Mouse (Mus musculus) kidney, embryonic 14.5 days (tissue): ENCODE measurements at regions not wholly inside any gene's neighbourhood (a gene's known extent, or its start where the extent isn't known, plus 50 kb on each side); places are given as distances from the start of the nearest gene placed in this dataset. TPM values are rescaled to one million over a fixed set of nuclear protein-coding genes. Genes with fewer than 3 reads are reported as not detected.

Experiments used
- ATAC-seq: fragments of 200-750 bp; cut with Nextera tagmentation; 2 replicates; pipeline ENCODE4 v1.8.0; 2017; ENCODE audit warnings: moderate number of reproducible peaks, mild to moderate bottlenecking, moderate TSS enrichment, moderate library complexity; ENCODE audit not compliant: low FRiP score, low TSS enrichment
- H3K27ac ChIP-seq: fragments of 300-500 bp; sonication (generic); 2 replicates; pipeline ENCODE4 v1.5.1; 2014; ENCODE audit warnings: low read depth, mild to moderate bottlenecking, low read length, moderate library complexity, mixed read lengths
- H3K27me3 ChIP-seq: fragments of 300-500 bp; sonication (generic); 2 replicates; pipeline ENCODE4 v1.6.1; 2014; ENCODE audit warnings: mild to moderate bottlenecking, low read length; ENCODE audit not compliant: control insufficient read depth, insufficient read depth
- H3K36me3 ChIP-seq: fragments of 300-500 bp; sonication (generic); 2 replicates; pipeline ENCODE4 v1.6.1; 2014; ENCODE audit warnings: low read length, mixed read lengths; ENCODE audit not compliant: control insufficient read depth, insufficient read depth
- H3K4me1 ChIP-seq: fragments of 300-500 bp; sonication (generic); 2 replicates; pipeline ENCODE4 v1.6.1; 2014; ENCODE audit warnings: low read length, mixed read lengths; ENCODE audit not compliant: control insufficient read depth, insufficient read depth
- H3K4me2 ChIP-seq: fragments of 300-500 bp; sonication (generic); replicated peaks from 2 replicates; pipeline ENCODE4 v1.6.1; 2014; ENCODE audit warnings: low read depth, mild to moderate bottlenecking, low read length
- H3K4me3 ChIP-seq: fragments of 300-500 bp; sonication (generic); 2 replicates; pipeline ENCODE4 v1.5.1; 2014; ENCODE audit warnings: mild to moderate bottlenecking, low read length
- H3K9ac ChIP-seq: fragments of 300-500 bp; sonication (generic); 2 replicates; pipeline ENCODE4 v1.6.1; 2014; ENCODE audit warnings: low read depth, mild to moderate bottlenecking, low read length, moderate library complexity
- H3K9me3 ChIP-seq: fragments of 300-500 bp; sonication (generic); 2 replicates; pipeline ENCODE4 v1.6.1; 2016; ENCODE audit warnings: low read length; ENCODE audit not compliant: control insufficient read depth
- WGBS: fragments of 180-500 bp; shearing (Covaris S2); extraction: QIAGEN DNeasy Blood & Tissue Kit; methylation state at CpG from one replicate; pipeline ENCODE4 v1.1.7; 2014; 5-methylcytosine and 5-hydroxymethylcytosine counted together
- microRNA-seq: library from miRNA; unstranded; fragments of <30 nt; microRNA quantifications from one replicate; pipeline ENCODE4, GENCODE M21; 2016

- no peak for ATAC-seq
- WGBS = 68% methylated on average over 3 of the region's 3 CpGs
These were observed 981.2 kb upstream of the Luzp2 start for GRCm38 (mm10) chr7:53854077-53854476.

DNA sequence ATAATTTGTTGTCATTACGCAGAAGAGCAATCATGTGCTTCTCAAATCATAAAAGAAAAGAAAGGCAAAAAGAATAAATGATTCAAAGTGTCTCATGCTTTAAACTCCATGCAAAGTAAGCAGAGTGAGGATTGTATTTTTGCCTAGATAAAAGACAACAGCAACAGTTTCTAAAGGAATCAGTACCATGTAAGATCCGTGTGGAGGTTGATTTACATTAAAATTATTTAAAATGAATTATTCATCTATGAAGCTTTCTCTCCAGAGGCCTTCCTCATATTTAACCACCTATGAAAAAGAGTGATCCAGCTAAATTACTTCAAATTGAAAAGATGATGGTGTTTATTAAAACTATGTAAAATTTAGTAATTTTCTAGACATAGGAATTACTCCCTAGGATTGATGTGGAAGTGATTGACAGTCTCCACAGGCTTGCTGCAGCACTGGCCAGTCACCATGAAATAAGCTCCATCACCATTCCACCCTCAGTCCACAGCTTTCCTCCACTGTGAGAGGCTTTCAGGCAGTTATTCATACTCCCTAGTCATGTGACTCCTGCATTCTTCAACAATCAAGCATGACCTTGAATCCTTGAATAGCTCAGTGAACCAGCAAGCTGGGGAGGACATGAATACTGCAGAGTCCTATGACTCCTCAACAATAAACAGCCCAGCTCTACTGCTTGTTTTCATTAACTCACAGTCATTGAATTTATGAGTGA is 962.7 kb upstream of the Luzp2 start:
- no peak overlapping the region for H3K27ac ChIP-seq
- 85% methylated on average over 2 of the region's 2 CpGs for WGBS
- no peak overlapping the region for H3K4me3 ChIP-seq
- no peak overlapping the region for H3K9ac ChIP-seq
- H3K9me3 ChIP-seq = no peaks in the 10 kb centered on the region
- H3K4me1 ChIP-seq = no peaks in the 10 kb centered on the region
- H3K36me3 ChIP-seq = no peaks in the 10 kb centered on the region
- no peak overlapping the region for H3K4me2 ChIP-seq
- H3K27me3 ChIP-seq = no peaks in the 10 kb centered on the region
- ATAC-seq = peak; percentile 84

More at GRCm38 (mm10) chr7:53854077-53854476, 981.2 kb upstream of the Luzp2 start:
- H3K27me3 ChIP-seq = no peaks in the 10 kb centered on the region
- no peak overlapping the region for H3K4me3 ChIP-seq
- H3K9me3 ChIP-seq = no peaks in the 10 kb centered on the region
- H3K4me1 ChIP-seq = no peaks in the 10 kb centered on the region
- no peaks in the 10 kb centered on the region for H3K36me3 ChIP-seq
- H3K9ac ChIP-seq = no peak overlapping the region
- H3K4me2 ChIP-seq = no peak overlapping the region
- no peak overlapping the region for H3K27ac ChIP-seq

DNA sequence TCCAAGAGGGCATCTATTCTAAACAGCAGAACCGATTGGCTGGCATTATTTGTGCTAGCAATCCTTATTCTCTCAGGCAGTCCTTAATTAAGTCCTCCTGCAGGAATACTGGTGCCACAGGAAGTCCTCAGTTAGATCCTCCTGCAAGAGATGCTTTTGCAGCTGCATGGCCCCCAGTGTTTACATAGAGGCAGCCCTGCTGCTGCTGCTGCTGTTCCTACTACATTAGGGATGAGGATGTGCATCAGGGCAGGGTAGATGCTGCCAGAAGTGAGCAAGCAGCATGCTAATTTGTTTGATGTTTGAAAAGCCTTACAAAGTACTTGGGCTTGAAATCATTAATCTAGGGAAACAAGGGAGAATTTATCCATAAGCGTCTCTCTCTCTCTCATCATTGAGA is 922.3 kb upstream of the Luzp2 start:
- no peak overlapping the region for H3K4me3 ChIP-seq
- no peaks in the 10 kb centered on the region for H3K36me3 ChIP-seq
- no peak for ATAC-seq
- H3K9me3 ChIP-seq = no peaks in the 10 kb centered on the region
- no peak overlapping the region for H3K9ac ChIP-seq
- no peak overlapping the region for H3K4me2 ChIP-seq
- no peaks in the 10 kb centered on the region for H3K27me3 ChIP-seq
- WGBS = 67% methylated on average over 2 of the region's 2 CpGs
- no peaks in the 10 kb centered on the region for H3K4me1 ChIP-seq
- H3K27ac ChIP-seq = no peak overlapping the region

DNA sequence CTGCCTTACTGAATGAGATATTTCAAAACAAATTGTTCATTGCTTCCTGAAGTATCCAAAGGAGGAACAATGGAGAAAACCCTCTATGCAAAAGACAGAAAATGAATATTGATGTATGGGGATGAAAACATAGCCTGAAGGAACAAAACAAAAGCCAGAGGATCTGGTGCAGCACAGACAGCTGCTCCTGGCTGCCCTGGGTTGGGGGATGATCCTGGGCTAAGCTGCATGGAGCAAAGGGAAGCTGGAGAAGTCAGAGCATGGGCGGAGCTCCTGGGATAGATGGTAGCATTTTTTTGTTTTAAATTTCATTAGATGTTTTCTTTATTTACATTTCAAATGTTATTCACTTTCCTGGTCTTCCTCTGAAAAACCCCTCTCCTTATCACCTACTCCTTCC is 879.6 kb upstream of the Luzp2 start:
- H3K36me3 ChIP-seq = no peaks in the 10 kb centered on the region
- H3K9ac ChIP-seq = no peak overlapping the region
- no peaks in the 10 kb centered on the region for H3K9me3 ChIP-seq
- no peak overlapping the region for H3K4me2 ChIP-seq
- H3K4me3 ChIP-seq = no peak overlapping the region
- 76% methylated on average over 1 of the region's 1 CpGs for WGBS
- no peak overlapping the region for H3K27ac ChIP-seq
- ATAC-seq = no peak
- no peaks in the 10 kb centered on the region for H3K27me3 ChIP-seq
- H3K4me1 ChIP-seq = no peaks in the 10 kb centered on the region

DNA sequence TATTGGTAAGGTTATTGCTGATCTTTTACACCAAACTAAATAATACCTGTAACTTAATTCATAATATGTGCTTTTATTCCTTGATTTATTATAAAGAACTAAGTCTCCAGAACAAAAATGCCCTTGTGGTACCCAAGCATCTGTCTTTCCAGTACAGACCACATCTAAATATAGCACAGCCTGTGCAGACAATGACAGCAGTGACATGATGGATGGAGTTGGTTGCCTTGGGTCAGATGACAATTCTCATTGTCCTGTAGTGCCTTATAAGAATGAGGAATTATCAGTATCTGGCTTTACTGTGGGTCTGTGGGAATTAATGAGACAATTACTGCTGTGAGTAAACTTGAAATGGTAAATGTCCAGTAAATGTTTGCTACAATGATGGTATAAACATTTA is 859.8 kb upstream of the Luzp2 start:
- H3K9ac ChIP-seq = no peak overlapping the region
- no peaks in the 10 kb centered on the region for H3K9me3 ChIP-seq
- ATAC-seq = no peak
- H3K27me3 ChIP-seq = no peaks in the 10 kb centered on the region
- no peak overlapping the region for H3K4me2 ChIP-seq
- H3K27ac ChIP-seq = no peak overlapping the region
- no peaks in the 10 kb centered on the region for H3K4me1 ChIP-seq
- no peak overlapping the region for H3K4me3 ChIP-seq
- H3K36me3 ChIP-seq = no peaks in the 10 kb centered on the region

DNA sequence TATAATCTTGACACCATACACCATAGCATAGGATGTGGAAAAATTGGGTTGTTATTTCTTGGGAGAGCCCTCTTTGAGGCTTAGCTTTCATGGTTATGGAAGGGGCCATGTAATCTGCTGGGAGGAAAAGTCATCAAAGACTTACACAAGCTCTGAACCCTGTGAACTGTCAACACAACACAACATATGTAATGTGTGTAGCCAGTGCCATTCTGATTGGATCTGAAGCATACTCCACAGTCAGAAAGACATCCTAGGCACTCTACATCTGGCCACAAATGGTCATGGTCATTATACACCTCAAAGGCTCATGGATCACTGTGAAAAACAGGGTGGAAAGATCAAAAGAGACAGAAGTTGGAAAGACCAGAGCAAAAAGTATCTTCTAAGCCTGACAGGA is 839.3 kb upstream of the Luzp2 start:
- H3K27ac ChIP-seq = no peak overlapping the region
- no peaks in the 10 kb centered on the region for H3K9me3 ChIP-seq
- no peak overlapping the region for H3K9ac ChIP-seq
- H3K36me3 ChIP-seq = no peaks in the 10 kb centered on the region
- H3K4me1 ChIP-seq = no peaks in the 10 kb centered on the region
- H3K27me3 ChIP-seq = no peaks in the 10 kb centered on the region
- ATAC-seq = no peak
- H3K4me3 ChIP-seq = no peak overlapping the region
- no peak overlapping the region for H3K4me2 ChIP-seq

DNA sequence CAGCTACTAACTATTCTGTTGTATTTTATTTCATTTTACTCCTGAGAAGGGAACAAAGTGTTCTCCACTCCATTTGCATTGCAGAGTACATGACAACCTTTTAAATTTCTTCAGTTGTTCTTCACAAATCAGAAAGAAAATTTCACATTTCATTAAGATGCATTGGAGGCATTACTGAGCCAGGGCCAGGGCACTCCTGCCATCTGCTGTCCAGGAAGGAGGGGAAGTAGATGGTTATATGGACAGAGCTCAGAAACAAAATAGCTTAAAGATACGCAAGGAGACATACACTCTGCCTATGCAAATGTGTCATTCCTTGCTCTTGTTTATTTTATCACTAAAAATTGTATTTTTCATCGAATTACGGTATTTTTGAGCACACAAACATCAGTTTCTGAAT is 826.6 kb upstream of the Luzp2 start:
- Histone ChIP-seq H3K9ac (no peak overlapping the region), H3K27ac (no peak overlapping the region), H3K36me3 (no peaks in the 10 kb centered on the region), H3K4me3 (no peak overlapping the region), H3K4me2 (no peak overlapping the region), H3K27me3 (no peaks in the 10 kb centered on the region), H3K4me1 (no peaks in the 10 kb centered on the region), H3K9me3 (no peaks in the 10 kb centered on the region)
- 76% methylated on average over 3 of the region's 3 CpGs for WGBS
- ATAC-seq = no peak

Small RNA genes lying in the stretch of these regions (microRNA-seq; reads per million reads assigned to microRNA genes)
- gene Gm27921 (not detected), gene Mir6238 (not detected)
